Mouse (Mus musculus): ENCODE measurements at regions not wholly inside any gene's neighbourhood (a gene's known extent, or its start where the extent isn't known, plus 50 kb on each side); places are given as distances from the start of the nearest gene placed in this dataset.

DNA sequence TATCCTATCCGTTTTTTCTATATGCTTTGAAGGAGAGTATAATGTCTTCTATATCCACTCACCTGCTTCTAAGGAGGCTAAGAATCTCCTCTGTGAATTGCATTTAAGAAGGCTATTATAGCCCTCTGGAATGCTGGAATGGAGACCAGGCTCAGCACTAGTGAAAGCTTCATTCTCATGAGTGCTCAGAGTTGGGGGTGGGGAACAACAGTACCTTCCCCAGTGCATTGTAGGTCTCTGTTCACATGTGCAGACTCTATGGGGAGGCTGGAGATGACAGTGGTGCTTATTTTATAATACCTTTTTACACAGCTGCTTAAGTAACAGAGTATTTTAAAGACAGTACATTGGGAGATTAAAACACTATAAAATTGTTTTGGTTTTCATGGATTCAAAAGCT lies 145.9 kb upstream of the Stxbp5 start:
- no peak for TF ChIP-seq POLR2A (IDR thresholded peaks at IDR 0.05; ENCODE audit: borderline replicate concordance, extremely low read depth, insufficient read depth, insufficient read length, poor library complexity, severe bottlenecking)
- TF ChIP-seq CTCF (IDR thresholded peaks at IDR 0.05; ENCODE audit: borderline replicate concordance, extremely low read depth, insufficient read depth, insufficient read length): no peak
